Comparison of ENCODE assay signal across 8 mouse cellular contexts in the genomic region with DNA sequence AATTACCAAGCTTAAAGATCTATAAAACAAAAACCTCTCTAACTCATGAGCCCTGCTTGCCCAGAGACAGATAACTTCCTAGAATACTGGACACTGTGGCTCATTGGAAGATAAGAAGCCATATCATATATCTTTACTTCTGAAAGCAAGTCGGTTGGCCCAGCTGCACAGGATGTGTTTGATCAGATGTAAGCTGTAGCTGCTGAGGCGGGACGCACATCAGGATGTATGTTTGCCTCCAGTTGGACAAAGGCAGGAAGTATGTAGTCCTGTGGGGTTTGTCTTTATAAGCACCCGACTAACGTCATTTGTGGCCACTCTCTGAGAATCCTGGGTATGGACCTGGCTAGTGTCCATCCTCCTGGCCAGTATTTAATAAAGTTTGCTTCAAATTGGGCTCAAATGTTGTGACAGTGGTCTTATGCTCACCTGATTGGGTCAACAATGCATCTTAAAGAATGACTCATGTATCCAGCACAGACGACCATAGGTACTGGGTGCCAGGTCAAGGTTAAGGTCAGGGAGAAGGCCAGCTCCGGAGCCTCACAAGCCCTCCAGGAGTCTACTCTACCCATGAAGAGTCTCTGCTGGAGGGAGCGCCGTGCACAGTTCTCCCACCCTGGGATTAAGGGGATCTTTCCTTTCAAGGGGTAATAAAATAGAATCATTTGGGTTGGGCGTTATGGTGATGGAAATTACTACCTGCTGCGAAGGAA. TPM values are rescaled to one million over a fixed set of nuclear protein-coding genes. Genes with fewer than 3 reads are reported as not detected.
DNase-seq lines count a peak whose midpoint lies in the region; ATAC-seq and TF ChIP-seq lines count a peak whose summit lies in the region.

No protein-coding gene starts in this region.

- H3K4me1 ChIP-seq in kidney, embryonic 14.5 days (ENCODE audit: control insufficient read depth, insufficient read depth, low read length) = peaks cover 13% of the 10 kb centered on the region
- peaks cover 13% of the 10 kb centered on the region; the same call in 1 of the 2 replicates for H3K4me1 ChIP-seq in heart, embryonic 11.5 days (ENCODE audit: control insufficient read depth, insufficient read depth, low read length)
- H3K4me1 ChIP-seq in liver, embryonic 12.5 days = peaks cover 56% of the 10 kb centered on the region
- H3K4me1 ChIP-seq in stomach, postnatal 0 days (replicated peaks; ENCODE audit: control insufficient read depth, insufficient read depth) = peaks cover 3% of the 10 kb centered on the region; the same call in 1 of the 2 replicates

- no peak for DNase-seq in kidney, adult 18-20 months
- peak; percentile 19 for DNase-seq in stomach, postnatal 0 days (ENCODE audit: low spot score)
- no peak for DNase-seq in adrenal gland, postnatal 25 days
- no peak for DNase-seq in layer of hippocampus, adult 9-10 months (ENCODE audit: low spot score)
- DNase-seq in layer of hippocampus, postnatal 25 days (ENCODE audit: extremely low spot score in 1 of 2, low spot score in 1 of 2) = no peak

- no peaks in the 10 kb centered on the region for H3K9me3 ChIP-seq in kidney, embryonic 14.5 days (ENCODE audit: control insufficient read depth, low read length)
- no peaks in the 10 kb centered on the region for H3K9me3 ChIP-seq in heart, embryonic 11.5 days (replicated peaks; ENCODE audit: control insufficient read depth, low read length)
- H3K9me3 ChIP-seq in liver, embryonic 12.5 days (replicated peaks) = no peaks in the 10 kb centered on the region
- no peaks in the 10 kb centered on the region for H3K9me3 ChIP-seq in stomach, postnatal 0 days (ENCODE audit: control insufficient read depth, low read length)

- peak; percentile 54; the same call in 1 of the 2 replicates for ATAC-seq in kidney, embryonic 14.5 days (ENCODE audit: low FRiP score, low TSS enrichment)
- ATAC-seq in heart, embryonic 11.5 days (replicated peaks; ENCODE audit: insufficient number of reproducible peaks, low FRiP score, low TSS enrichment) = 0 out of 2 replicates have a peak, but pooled peaks have one; percentile 26
- 0 out of 2 replicates have a peak, but pooled peaks have one; percentile 40 for ATAC-seq in liver, embryonic 12.5 days
- peak; percentile 49 for ATAC-seq in stomach, postnatal 0 days (ENCODE audit: low FRiP score, low TSS enrichment)

- no peak overlapping the region for H3K4me3 ChIP-seq in kidney, embryonic 14.5 days (ENCODE audit: low read length)
- no peak overlapping the region for H3K4me3 ChIP-seq in heart, embryonic 11.5 days (ENCODE audit: low read depth, low read length)
- H3K4me3 ChIP-seq in liver, embryonic 12.5 days = no peak overlapping the region
- H3K4me3 ChIP-seq in stomach, postnatal 0 days (ENCODE audit: low read depth, low read length) = no peak overlapping the region

- peak overlapping the region; percentile 82 for H3K27ac ChIP-seq in kidney, embryonic 14.5 days (ENCODE audit: low read depth, low read length)
- peak overlapping the region; percentile 74 for H3K27ac ChIP-seq in heart, embryonic 11.5 days (ENCODE audit: low read depth, low read length)
- H3K27ac ChIP-seq in liver, embryonic 12.5 days = peak overlapping the region; percentile 66
- H3K27ac ChIP-seq in stomach, postnatal 0 days (replicated peaks) = peak overlapping the region; percentile 80

- H3K36me3 ChIP-seq in kidney, embryonic 14.5 days (ENCODE audit: control insufficient read depth, insufficient read depth, low read length) = no peaks in the 10 kb centered on the region
- H3K36me3 ChIP-seq in heart, embryonic 11.5 days (ENCODE audit: control insufficient read depth, insufficient read depth, low read length) = no peaks in the 10 kb centered on the region
- H3K36me3 ChIP-seq in liver, embryonic 12.5 days = no peaks in the 10 kb centered on the region
- H3K36me3 ChIP-seq in stomach, postnatal 0 days (ENCODE audit: control insufficient read depth, insufficient read depth, low read length) = no peaks in the 10 kb centered on the region

- WGBS in kidney, embryonic 14.5 days = 48% methylated on average over 11 of the region's 11 CpGs
- WGBS in heart, embryonic 11.5 days (ENCODE audit: insufficient replicate concordance) = 65% methylated on average over 11 of the region's 11 CpGs
- WGBS in liver, embryonic 12.5 days (ENCODE audit: insufficient replicate concordance) = 40% methylated on average over 11 of the region's 11 CpGs
- 55% methylated on average over 11 of the region's 11 CpGs for WGBS in stomach, postnatal 0 days

- TF ChIP-seq EP300 in stomach, postnatal 0 days (optimal IDR thresholded peaks at IDR 0.05) = no peak

- H3K27me3 ChIP-seq in kidney, embryonic 14.5 days (ENCODE audit: control insufficient read depth, insufficient read depth, low read length) = no peaks in the 10 kb centered on the region
- no peaks in the 10 kb centered on the region for H3K27me3 ChIP-seq in heart, embryonic 11.5 days (ENCODE audit: control insufficient read depth, insufficient read depth, low read length)
- H3K27me3 ChIP-seq in liver, embryonic 12.5 days (replicated peaks) = no peaks in the 10 kb centered on the region
- H3K27me3 ChIP-seq in stomach, postnatal 0 days (ENCODE audit: control insufficient read depth, insufficient read depth, low read length) = no peaks in the 10 kb centered on the region

- H3K9ac ChIP-seq in kidney, embryonic 14.5 days (ENCODE audit: low read depth, low read length) = no peak overlapping the region
- H3K9ac ChIP-seq in heart, embryonic 11.5 days (ENCODE audit: low read depth, low read length) = no peak overlapping the region
- no peak overlapping the region for H3K9ac ChIP-seq in liver, embryonic 12.5 days
- H3K9ac ChIP-seq in stomach, postnatal 0 days (ENCODE audit: low read length) = no peak overlapping the region

- no peak overlapping the region for H3K4me2 ChIP-seq in kidney, embryonic 14.5 days (replicated peaks; ENCODE audit: low read depth, low read length)
- no peak overlapping the region for H3K4me2 ChIP-seq in heart, embryonic 11.5 days
- 0 out of 2 replicates have a peak overlapping the region, but pooled peaks have one; percentile 14 for H3K4me2 ChIP-seq in liver, embryonic 12.5 days
- no peak overlapping the region; the same call in 1 of the 2 replicates for H3K4me2 ChIP-seq in stomach, postnatal 0 days (replicated peaks; ENCODE audit: low read depth)

- TF ChIP-seq CTCF in stomach, postnatal 0 days (IDR thresholded peaks at IDR 0.05; ENCODE audit: low read depth) = no peak

RNA-seq across cellular contexts. Expression of gene Lgals9, which starts 18.5 kb away (rescaled TPM):
- 24.6 and 26.4 TPM in 2 replicates for polyA plus RNA-seq in kidney, embryonic 14.5 days (2014; fragmentation: Nextera tagmentation; extraction: Ambion mirVana)
- polyA plus RNA-seq in heart, embryonic 11.5 days (2014; fragmentation: Nextera tagmentation; extraction: Ambion mirVana) = 41.9 and 44.6 TPM in 2 replicates
- 40.8 and 45.7 TPM in 2 replicates for polyA plus RNA-seq in liver, embryonic 12.5 days (2016; fragmentation: Nextera tagmentation; extraction: Ambion mirVana)
- polyA plus RNA-seq in stomach, postnatal 0 days (2015; fragmentation: Nextera tagmentation; extraction: Ambion mirVana) = 412 and 435 TPM in 2 replicates
- 18.5 and 21.8 TPM in 2 replicates for total RNA-seq in adrenal gland, postnatal 25 days (2021)
- 1 to 10 TPM; 4.3 to 5.5 TPM for total RNA-seq in layer of hippocampus, postnatal 25 days (2021)
